In genomic region chr9:22226846-22227245, GRCm38 (mm10) we compare ENCODE assay signal across 9 mouse cellular contexts. TPM values are rescaled to one million over a fixed set of nuclear protein-coding genes. Genes with fewer than 3 reads are reported as not detected.
DNase-seq lines count a peak whose midpoint lies in the region; ATAC-seq and TF ChIP-seq lines count a peak whose summit lies in the region.
"Had no signal": no experiment of that assay in that cellular context is flagged by ENCODE, and none has a peak within 500 bp of the region (broad histone marks: within the 10 kb centered on the region; RNA-seq: fewer than 3 reads in every experiment).

No protein-coding gene starts in this region.

- H3K79me2 ChIP-seq in heart, adult 2 months (replicated peaks; ENCODE audit: control insufficient read depth, insufficient read depth, low read length) = 0 out of 2 replicates have a peak, but pooled peaks cover 2% of the 10 kb centered on the region

- intact Hi-C loops in heart, adult 2 months (cut with DNase I) = loop anchor here (5.0 to 10.0 kb wide), 3 partner anchors 80 to 152 kb away; partner anchors contain the start of genes Gm49318, Zfp653 and Zfp810

- TF ChIP-seq POLR2A in heart, adult 2 months (IDR thresholded peaks at IDR 0.05; ENCODE audit: insufficient read depth, low read depth, low read length) = no peak
- no peak for TF ChIP-seq POLR2A in thymus, adult 2 months (IDR thresholded peaks at IDR 0.05; ENCODE audit: control insufficient read depth, extremely low read depth, insufficient read depth, low read length, poor library complexity)

- no peaks in the 10 kb centered on the region for H3K9me3 ChIP-seq in hindbrain, embryonic 10.5 days
- H3K9me3 ChIP-seq: limb, embryonic 13.5 days had no signal

- no peak for TF ChIP-seq EP300 in heart, adult 2 months (IDR thresholded peaks at IDR 0.05; ENCODE audit: insufficient read depth, low read depth, low read length)

- peak overlapping the region; percentile 66 for H3K4me3 ChIP-seq in heart, adult 2 months
- no peak overlapping the region for H3K4me3 ChIP-seq in thymus, adult 2 months (ENCODE audit: control insufficient read depth, insufficient read depth, low read length)
- H3K4me3 ChIP-seq in hindbrain, embryonic 10.5 days = no peak overlapping the region

- peak overlapping the region; percentile 17; the same call in 1 of the 2 replicates for H3K9ac ChIP-seq in heart, adult 2 months (ENCODE audit: low read depth, low read length)

- WGBS in heart, adult 2 months = 31% methylated on average over 15 of the region's 15 CpGs
- 90% methylated on average over 15 of the region's 15 CpGs for WGBS in thymus, adult 2 months
- 89% methylated on average over 15 of the region's 15 CpGs for WGBS in hindbrain, embryonic 10.5 days

- H3K4me1 ChIP-seq in heart, adult 2 months (ENCODE audit: control insufficient read depth, insufficient read depth, low read length) = peaks cover 2% of the 10 kb centered on the region
- peaks cover 2% of the 10 kb centered on the region; the same call in 1 of the 2 replicates for H3K4me1 ChIP-seq in thymus, adult 2 months (replicated peaks; ENCODE audit: control insufficient read depth, insufficient read depth, low read length)
- no peaks in the 10 kb centered on the region for H3K4me1 ChIP-seq in hindbrain, embryonic 10.5 days (replicated peaks)

- H3K27me3 ChIP-seq in heart, adult 2 months (ENCODE audit: control insufficient read depth, insufficient read depth, low read length) = no peaks in the 10 kb centered on the region
- H3K27me3 ChIP-seq in thymus, adult 2 months (ENCODE audit: control insufficient read depth, insufficient read depth, low read length) = no peaks in the 10 kb centered on the region
- no peaks in the 10 kb centered on the region for H3K27me3 ChIP-seq in hindbrain, embryonic 10.5 days (ENCODE audit: insufficient read depth, poor library complexity, severe bottlenecking)
- H3K27me3 ChIP-seq: limb, embryonic 13.5 days had no signal

- H3K36me3 ChIP-seq in heart, adult 2 months (ENCODE audit: control insufficient read depth, insufficient read depth, low read length) = no peaks in the 10 kb centered on the region
- H3K36me3 ChIP-seq in thymus, adult 2 months (ENCODE audit: control insufficient read depth, insufficient read depth, low read length) = no peaks in the 10 kb centered on the region
- H3K36me3 ChIP-seq in hindbrain, embryonic 10.5 days = peaks cover 5% of the 10 kb centered on the region; the same call in 1 of the 2 replicates
- H3K36me3 ChIP-seq: limb, embryonic 13.5 days had no signal

- DNase-seq in thymus, postnatal 14 days = peak; percentile 4
- DNase-seq in thymus, postnatal 25 days = no peak
- DNase-seq in heart, adult 2 months = peak; percentile 66 to 70
- peak; percentile 49 to 60 for DNase-seq in kidney, postnatal 25 days
- peak; percentile 33 for DNase-seq in urinary bladder, postnatal 10 days (ENCODE audit: low spot score)
- DNase-seq in thymus, adult 2 months = no peak
- no peak for DNase-seq in hindbrain, embryonic 10.5 days (ENCODE audit: low spot score)

- no peak for ATAC-seq in megakaryocyte, adult 5-6 weeks (ENCODE audit: poor library complexity, severe bottlenecking)

- H3K27ac ChIP-seq in heart, adult 2 months = peak overlapping the region; percentile 95
- H3K27ac ChIP-seq in thymus, adult 2 months (ENCODE audit: control insufficient read depth, insufficient read depth, low read length) = no peak overlapping the region
- H3K27ac ChIP-seq in hindbrain, embryonic 10.5 days = no peak overlapping the region
- H3K27ac ChIP-seq: limb, embryonic 13.5 days had no signal

- no peak for TF ChIP-seq CTCF in heart, adult 2 months (IDR thresholded peaks at IDR 0.05)
- TF ChIP-seq CTCF in thymus, adult 2 months (IDR thresholded peaks at IDR 0.05; ENCODE audit: borderline replicate concordance, control insufficient read depth, extremely low read depth, insufficient read depth, low read length, poor library complexity) = no peak

RNA-seq across cellular contexts. Expression of gene Zfp809, which starts 1.3 kb away (rescaled TPM):
- total RNA-seq in heart, adult 2 months (2021) = 10 to 100 TPM; 33.6 to 34.2 TPM
- polyA plus RNA-seq in heart, adult 2 months (2012; rRNA removed) = 14.8 and 26.6 TPM in 2 replicates
- polyA plus RNA-seq in thymus, adult 2 months (2012; rRNA removed) = 20.8 and 23.0 TPM in 2 replicates
- polyA plus RNA-seq in hindbrain, embryonic 10.5 days (2016; fragmentation: Nextera tagmentation; extraction: Ambion mirVana) = 9.0 and 10.5 TPM in 2 replicates
- total RNA-seq in megakaryocyte, adult 5-6 weeks (2015) = 39.2 and 40.2 TPM in 2 replicates
- 33.4 and 34.6 TPM in 2 replicates for total RNA-seq in megakaryocyte, adult 5-6 weeks (2017)

RNA-seq across cellular contexts. Expression of gene Zfp599, which starts 32.8 kb away (rescaled TPM):
- total RNA-seq in heart, adult 2 months (2021) = under 1 TPM; 0.34 to 0.39 TPM
- polyA plus RNA-seq in heart, adult 2 months (2012; rRNA removed) = 0.04 and 0.12 TPM in 2 replicates
- polyA plus RNA-seq in thymus, adult 2 months (2012; rRNA removed) = 0.62 and 0.88 TPM in 2 replicates
- 5.4 and 6.5 TPM in 2 replicates for polyA plus RNA-seq in hindbrain, embryonic 10.5 days (2016; fragmentation: Nextera tagmentation; extraction: Ambion mirVana)
- 0.33 and 0.80 TPM in 2 replicates for total RNA-seq in megakaryocyte, adult 5-6 weeks (2015)
- 0.85 and 1.8 TPM in 2 replicates for total RNA-seq in megakaryocyte, adult 5-6 weeks (2017)

RNA-seq across cellular contexts. Expression of gene Zfp872, which starts 39.0 kb away (rescaled TPM):
- total RNA-seq in heart, adult 2 months (2021) = under 1 TPM; 0.09 to 0.10 TPM
- polyA plus RNA-seq in heart, adult 2 months (2012; rRNA removed) = not detected in 2 replicates
- 0.04 and 0.05 TPM in 2 replicates for polyA plus RNA-seq in thymus, adult 2 months (2012; rRNA removed)
- polyA plus RNA-seq in hindbrain, embryonic 10.5 days (2016; fragmentation: Nextera tagmentation; extraction: Ambion mirVana) = 0.11 TPM in 1 of 2 replicates, not detected in the other
- not detected in 2 replicates for total RNA-seq in megakaryocyte, adult 5-6 weeks (2015)
- not detected in 2 replicates for total RNA-seq in megakaryocyte, adult 5-6 weeks (2017)

Comparison
In these comparisons a context has a peak if more than half of its experiments do, and no peak if none do; other contexts are left out.
1. DNase-seq: peak in thymus, postnatal 14 days (single experiment), heart, adult 2 months (2 of 2), kidney, postnatal 25 days (2 of 2) and urinary bladder, postnatal 10 days (single experiment); none in thymus, postnatal 25 days (single experiment), thymus, adult 2 months (single experiment) and hindbrain, embryonic 10.5 days (single experiment).